Mouse (Mus musculus) MEL (cell line): ENCODE measurements around the gene Prph.
A peak's percentile ranks its signal among the peaks of the same experiment; 100 is the strongest.

Experiments used
- GATA1 ChIP-seq: IDR thresholded peaks from 2 replicates; pipeline ENCODE4 v1.6.1; 2011; ENCODE audit warnings: low read depth, low read length, improper control_type of control experiment
- HCFC1 ChIP-seq: IDR thresholded peaks from 2 replicates; pipeline ENCODE4 v1.6.1; 2012; ENCODE audit warnings: low read depth, mild to moderate bottlenecking, inconsistent platforms, low read length, improper control_type of control experiment, moderate library complexity
- JUND ChIP-seq: IDR thresholded peaks from 2 replicates; pipeline ENCODE4 v1.6.1; 2011; ENCODE audit warnings: low read depth, mild to moderate bottlenecking, improper control_type of control experiment, low read length
- MAFK ChIP-seq: IDR thresholded peaks from 2 replicates; pipeline ENCODE4 v1.6.1; 2011; ENCODE audit warnings: low read depth, mild to moderate bottlenecking, low read length, improper control_type of control experiment, borderline replicate concordance
- MAX ChIP-seq: IDR thresholded peaks from 2 replicates; pipeline ENCODE4 v1.6.1; 2011; ENCODE audit warnings: low read length, improper control_type of control experiment
- MYB ChIP-seq: IDR thresholded peaks from 2 replicates; pipeline ENCODE4 v1.6.1; 2011; ENCODE audit warnings: mild to moderate bottlenecking, low read depth, low read length, improper control_type of control experiment
- NELFE ChIP-seq: IDR thresholded peaks from 2 replicates; pipeline ENCODE4 v1.6.1; 2011; ENCODE audit warnings: low read depth, low read length, improper control_type of control experiment
- POLR2A ChIP-seq, 2 experiments: IDR thresholded peaks; 2 replicates each; pipeline ENCODE4 v1.6.1; 2011 to 2012; ENCODE audit warnings: low read length in 2 of 2, mild to moderate bottlenecking in 2 of 2, control low read depth in 1 of 2, improper control_type of control experiment in 1 of 2, low read depth in 1 of 2, moderate library complexity in 1 of 2; ENCODE audit not compliant: control insufficient read depth in 1 of 2, insufficient read depth in 1 of 2, poor library complexity in 1 of 2
- TCF12 ChIP-seq: IDR thresholded peaks from 2 replicates; pipeline ENCODE4 v1.6.1; 2014; ENCODE audit warnings: low read depth, mild to moderate bottlenecking, inconsistent platforms, low read length, improper control_type of control experiment, moderate library complexity
- USF1 ChIP-seq: IDR thresholded peaks from 2 replicates; pipeline ENCODE4 v1.6.1; 2014; ENCODE audit warnings: low read depth, mild to moderate bottlenecking, inconsistent platforms, low read length, improper control_type of control experiment, moderate library complexity

- TF ChIP-seq HCFC1 (0 out of 2 replicates have a peak, but pooled peaks have one; percentile 51), POLR2A (IDR thresholded peaks at IDR 0.05; ENCODE audit: control insufficient read depth in 1 of 2, insufficient read depth in 1 of 2, low read depth in 1 of 2, low read length in 2 of 2, poor library complexity in 1 of 2) (no peak), JUND (no peak), NELFE (no peak), GATA1 (no peak), TCF12 (no peak), MYB (no peak), MAFK (no peak), USF1 (no peak), MAX (no peak)
Measured at GRCm38 (mm10) chr15:99026259-99026658, 28.7 kb upstream of the Prph start.
